Mouse (Mus musculus) lung, postnatal 0 days (tissue): ENCODE results near the gene Celsr1.

Source experiments
- CTCF ChIP-seq: IDR thresholded peaks from 2 replicates; pipeline ENCODE4 v1.5.1; 2016; ENCODE audit warnings: antibody characterized with exemption, mild to moderate bottlenecking
- EP300 ChIP-seq: IDR thresholded peaks from 2 replicates; pipeline ENCODE4 v1.6.1; 2016; ENCODE audit warnings: antibody characterized with exemption, mild to moderate bottlenecking, control low read depth

GRCm38 (mm10) chr15:86058394-86058915, 24.9 kb upstream of the Celsr1 start:
- TF ChIP-seq CTCF, result no peak
- no peak for TF ChIP-seq EP300
